ENCODE assay signal across 8 mouse cellular contexts in genomic region chr4:133440377-133440795, GRCm38 (mm10). TPM values are rescaled to one million over a fixed set of nuclear protein-coding genes. Genes with fewer than 3 reads are reported as not detected.
DNase-seq lines count a peak whose midpoint lies in the region; ATAC-seq and TF ChIP-seq lines count a peak whose summit lies in the region.

No protein-coding gene starts in this region.

- DNase-seq in heart, adult 2 months = peak in 1 of 2 experiments; percentile 28
- DNase-seq in heart, postnatal 4 days = no peak
- peak; percentile 78 for DNase-seq in brain, embryonic 14.5 days (ENCODE audit: low read depth)
- peak; percentile 45 for DNase-seq in hindbrain, embryonic 10.5 days (ENCODE audit: low spot score)
- DNase-seq in ovary, postnatal 36 days (ENCODE audit: low spot score) = no peak
- DNase-seq in left cerebral cortex, postnatal 10 days (ENCODE audit: extremely low spot score in 1 of 2, low spot score in 2 of 2) = no peak
- no peak for DNase-seq in right cerebral cortex, postnatal 14 days

- peak overlapping the region; percentile 53 for H3K27ac ChIP-seq in heart, adult 2 months
- H3K27ac ChIP-seq in hindbrain, embryonic 10.5 days = peak overlapping the region; percentile 86
- H3K27ac ChIP-seq in midbrain, embryonic 12.5 days (replicated peaks) = peak overlapping the region; percentile 92

- peak overlapping the region; percentile 47 for H3K4me2 ChIP-seq in midbrain, embryonic 12.5 days (replicated peaks)

- 0 out of 2 replicates have a peak, but pooled peaks have one; percentile 25 for TF ChIP-seq EP300 in heart, adult 2 months (IDR thresholded peaks at IDR 0.05; ENCODE audit: insufficient read depth, low read depth, low read length)

- peak; percentile 78 for ATAC-seq in midbrain, embryonic 12.5 days (ENCODE audit: low FRiP score, low read depth)

- peak overlapping the region; percentile 30 for H3K4me3 ChIP-seq in heart, adult 2 months
- peak overlapping the region; percentile 40 for H3K4me3 ChIP-seq in hindbrain, embryonic 10.5 days
- H3K4me3 ChIP-seq in midbrain, embryonic 12.5 days = peak overlapping the region; percentile 23; the same call in 1 of the 2 replicates

- intact Hi-C loops in heart, adult 2 months (cut with DNase I) = no loop called here
- intact Hi-C loops in left cerebral cortex, postnatal 10 days (cut with DNase I) = no loop called here

- 17% methylated on average over 6 of the region's 6 CpGs for WGBS in heart, adult 2 months
- 8% methylated on average over 6 of the region's 6 CpGs for WGBS in hindbrain, embryonic 10.5 days
- WGBS in midbrain, embryonic 12.5 days = 2% methylated on average over 6 of the region's 6 CpGs

- H3K9me3 ChIP-seq in hindbrain, embryonic 10.5 days = no peaks in the 10 kb centered on the region
- no peaks in the 10 kb centered on the region for H3K9me3 ChIP-seq in midbrain, embryonic 12.5 days

- H3K4me1 ChIP-seq in heart, adult 2 months (ENCODE audit: control insufficient read depth, insufficient read depth, low read length) = peaks cover 6% of the 10 kb centered on the region
- peaks cover 58% of the 10 kb centered on the region for H3K4me1 ChIP-seq in hindbrain, embryonic 10.5 days (replicated peaks)
- peaks cover 38% of the 10 kb centered on the region for H3K4me1 ChIP-seq in midbrain, embryonic 12.5 days

- H3K36me3 ChIP-seq in heart, adult 2 months (ENCODE audit: control insufficient read depth, insufficient read depth, low read length) = no peaks in the 10 kb centered on the region
- no peaks in the 10 kb centered on the region for H3K36me3 ChIP-seq in hindbrain, embryonic 10.5 days
- no peaks in the 10 kb centered on the region for H3K36me3 ChIP-seq in midbrain, embryonic 12.5 days

- TF ChIP-seq CTCF in heart, adult 2 months (IDR thresholded peaks at IDR 0.05) = no peak
- no peak for TF ChIP-seq CTCF in brain, embryonic 14.5 days (IDR thresholded peaks at IDR 0.05; ENCODE audit: borderline replicate concordance, extremely low read depth, insufficient read depth, insufficient read length)

- no peak overlapping the region for H3K9ac ChIP-seq in heart, adult 2 months (ENCODE audit: low read depth, low read length)
- H3K9ac ChIP-seq in midbrain, embryonic 12.5 days (replicated peaks) = peak overlapping the region; percentile 24; the same call in 1 of the 2 replicates

- no peaks in the 10 kb centered on the region for H3K79me2 ChIP-seq in heart, adult 2 months (replicated peaks; ENCODE audit: control insufficient read depth, insufficient read depth, low read length)

- TF ChIP-seq POLR2A in heart, adult 2 months (IDR thresholded peaks at IDR 0.05; ENCODE audit: insufficient read depth, low read depth, low read length) = no peak
- no peak for TF ChIP-seq POLR2A in brain, embryonic 14.5 days (IDR thresholded peaks at IDR 0.05; ENCODE audit: borderline replicate concordance, extremely low read depth, insufficient read depth, insufficient read length, poor library complexity, severe bottlenecking)

- no peaks in the 10 kb centered on the region for H3K27me3 ChIP-seq in heart, adult 2 months (ENCODE audit: control insufficient read depth, insufficient read depth, low read length)
- H3K27me3 ChIP-seq in hindbrain, embryonic 10.5 days (ENCODE audit: insufficient read depth, poor library complexity, severe bottlenecking) = 0 out of 2 replicates have a peak, but pooled peaks cover 4% of the 10 kb centered on the region
- H3K27me3 ChIP-seq in midbrain, embryonic 12.5 days = no peaks in the 10 kb centered on the region

RNA-seq across cellular contexts. Expression of gene Tent5b, which starts 39.5 kb away (rescaled TPM):
- 1 to 10 TPM; 2.0 to 2.3 TPM for total RNA-seq in heart, adult 2 months (2021)
- polyA plus RNA-seq in heart, adult 2 months (2012; rRNA removed) = 1.4 and 1.9 TPM in 2 replicates
- total RNA-seq in heart, postnatal 4 days (2021) = 1 to 10 TPM; 1.9 to 3.1 TPM
- polyA plus RNA-seq in brain, embryonic 14.5 days (2012; rRNA removed) = 0.19 and 0.45 TPM in 2 replicates
- 1.2 and 2.1 TPM in 2 replicates for polyA plus RNA-seq in hindbrain, embryonic 10.5 days (2016; fragmentation: Nextera tagmentation; extraction: Ambion mirVana)
- 0.13 and 0.60 TPM in 2 replicates for polyA plus RNA-seq in midbrain, embryonic 12.5 days (2016; fragmentation: Nextera tagmentation; extraction: Ambion mirVana)
- total RNA-seq in left cerebral cortex, postnatal 10 days (2021) = not detected

RNA-seq across cellular contexts. Expression of gene Trnp1, which starts 58.0 kb away (rescaled TPM):
- 1 to 10 TPM; 2.0 to 2.1 TPM for total RNA-seq in heart, adult 2 months (2021)
- polyA plus RNA-seq in heart, adult 2 months (2012; rRNA removed) = 2.3 and 2.4 TPM in 2 replicates
- 1 to 10 TPM; 1.4 to 2.4 TPM for total RNA-seq in heart, postnatal 4 days (2021)
- 6.6 and 8.2 TPM in 2 replicates for polyA plus RNA-seq in brain, embryonic 14.5 days (2012; rRNA removed)
- 1.1 and 1.3 TPM in 2 replicates for polyA plus RNA-seq in hindbrain, embryonic 10.5 days (2016; fragmentation: Nextera tagmentation; extraction: Ambion mirVana)
- polyA plus RNA-seq in midbrain, embryonic 12.5 days (2016; fragmentation: Nextera tagmentation; extraction: Ambion mirVana) = 1.9 and 2.3 TPM in 2 replicates
- 100 to 1,000 TPM; 114 to 119 TPM for total RNA-seq in left cerebral cortex, postnatal 10 days (2021)

Comparison
In these comparisons a context has a peak if more than half of its experiments do, and no peak if none do; other contexts are left out.
1. DNase-seq: peak in brain, embryonic 14.5 days (single experiment) and hindbrain, embryonic 10.5 days (single experiment); none in heart, postnatal 4 days (single experiment), ovary, postnatal 36 days (single experiment), left cerebral cortex, postnatal 10 days (0 of 2) and right cerebral cortex, postnatal 14 days (single experiment).
2. Peak in every context shown above with its lines, with median percentiles within 50 percentile points of each other: H3K27ac ChIP-seq and H3K4me3 ChIP-seq.